Mouse (Mus musculus) gastrocnemius, adult 18-20 months (tissue): ENCODE data around the gene Ctrl. TPM values are rescaled to one million over a fixed set of nuclear protein-coding genes. Genes with fewer than 3 reads are reported as not detected.
"Not testable (repeated sequence)": the region's sequence is repeated elsewhere in the genome, so short reads cannot be mapped to it uniquely, and the experiment has no call there.

Source experiments
- DNase-seq: peaks from one replicate; pipeline ENCODE4 v3.0.0; 2021; ENCODE audit warnings: low spot score
- long read RNA-seq, 2 experiments: library from polyadenylated mRNA; stranded (forward); transcript quantifications; one replicate each; pipeline ENCODE4 v2.0.0; 2021
- total RNA-seq, 2 experiments: library from RNA; stranded (reverse); gene quantifications; 2 replicates each; pipeline ENCODE4 v1.2.3; 2021

Gene Ctrl
- total RNA-seq: under 1 TPM in 1 of 2 experiments, not detected in 1; 0.37 TPM
- long read RNA-seq, experiment 1: 0 reads
- long read RNA-seq, experiment 2: 0 reads

- DNase-seq: no peak
Observed at GRCm38 (mm10) chr8:105933762-105934161, at the start of gene Ctrl. TSS of gene Ctrl (minus strand) at chr8:105933862.

DNA sequence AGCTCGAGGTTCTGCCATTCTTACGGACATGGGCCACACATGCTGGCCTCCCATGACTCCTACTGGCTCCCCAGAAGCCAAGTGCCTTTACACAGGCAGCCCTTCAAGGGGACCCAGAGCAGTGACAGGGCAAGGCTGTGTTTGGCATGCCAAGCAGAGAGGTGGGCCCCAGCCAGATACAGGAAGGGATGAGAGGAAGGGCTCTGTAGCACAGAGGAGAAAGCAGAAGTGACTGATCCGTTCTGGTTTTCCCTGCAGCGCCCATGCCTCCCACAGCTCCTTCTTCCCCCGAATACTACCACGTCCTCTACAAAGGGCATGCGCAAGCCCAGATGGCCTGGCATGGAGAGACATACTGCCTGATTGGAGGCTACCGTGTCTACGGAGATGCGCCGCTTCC lies 49.7 kb upstream of the Ctrl start:
- not testable (repeated sequence) for DNase-seq

- no peak for DNase-seq
Observed at GRCm38 (mm10) chr8:105981146-105981545, 47.5 kb upstream of the Ctrl start.

- no peak for DNase-seq
Observed at GRCm38 (mm10) chr8:105979325-105979724, 45.7 kb upstream of the Ctrl start, which contains the start of gene Dpep3. TSS of gene Dpep3 (minus strand) at chr8:105979429.

GRCm38 (mm10) chr8:105975363-105975762 lies 41.7 kb upstream of the Ctrl start:
- no peak for DNase-seq

- no peak for DNase-seq
Observed at GRCm38 (mm10) chr8:105971019-105971720, 37.5 kb upstream of the Ctrl start.

DNA sequence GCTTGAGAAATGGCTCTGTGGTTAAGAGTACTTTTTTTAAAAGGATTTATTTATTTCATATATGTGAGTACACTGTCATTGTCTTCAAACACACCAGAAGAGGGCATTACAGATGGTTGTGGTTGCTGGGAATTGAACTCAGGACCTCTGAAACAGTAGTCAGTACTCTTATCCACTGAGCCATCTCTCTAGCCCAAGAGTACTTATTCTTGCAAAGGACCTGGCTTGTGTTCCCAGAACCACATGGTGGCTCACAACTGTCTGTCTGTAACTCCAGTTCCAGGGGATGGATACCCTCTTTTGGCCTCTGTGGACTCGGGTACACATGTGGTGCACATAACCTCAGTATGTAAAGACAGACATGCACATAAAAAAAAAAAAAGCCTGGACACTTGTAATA lies 35.7 kb upstream of the Ctrl start:
- no peak for DNase-seq

GRCm38 (mm10) chr8:105966692-105967311 lies 33.1 kb upstream of the Ctrl start:
- no peak for DNase-seq

DNA sequence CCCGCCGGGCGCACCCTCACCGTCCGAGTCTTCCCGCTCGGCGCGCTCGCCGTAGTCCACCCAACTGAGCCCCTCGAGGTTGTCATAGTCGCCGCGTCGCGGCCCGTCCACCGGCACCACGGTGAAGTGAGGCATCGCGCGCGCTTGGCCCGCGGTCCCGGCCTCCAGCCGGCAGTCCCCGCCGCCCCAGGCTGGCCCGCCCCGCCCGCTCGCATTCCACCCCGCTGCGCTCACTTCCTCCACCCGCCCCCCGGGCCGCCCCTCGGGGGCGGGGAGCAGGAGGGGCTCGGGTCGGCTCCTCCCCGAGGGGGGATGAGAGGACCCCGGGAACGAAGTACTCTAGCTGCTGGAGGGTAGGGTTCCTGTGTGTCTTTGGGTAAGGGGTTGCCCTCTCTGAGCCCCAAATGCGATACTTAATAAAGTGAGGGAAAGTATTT lies 32.3 kb upstream of the Ctrl start, which contains the start of gene Slc12a4:
Slc12a4 (minus strand) TSS at position 193 of the 437 bp plus-strand sequence.
- DNase-seq: peak; percentile 79

DNA sequence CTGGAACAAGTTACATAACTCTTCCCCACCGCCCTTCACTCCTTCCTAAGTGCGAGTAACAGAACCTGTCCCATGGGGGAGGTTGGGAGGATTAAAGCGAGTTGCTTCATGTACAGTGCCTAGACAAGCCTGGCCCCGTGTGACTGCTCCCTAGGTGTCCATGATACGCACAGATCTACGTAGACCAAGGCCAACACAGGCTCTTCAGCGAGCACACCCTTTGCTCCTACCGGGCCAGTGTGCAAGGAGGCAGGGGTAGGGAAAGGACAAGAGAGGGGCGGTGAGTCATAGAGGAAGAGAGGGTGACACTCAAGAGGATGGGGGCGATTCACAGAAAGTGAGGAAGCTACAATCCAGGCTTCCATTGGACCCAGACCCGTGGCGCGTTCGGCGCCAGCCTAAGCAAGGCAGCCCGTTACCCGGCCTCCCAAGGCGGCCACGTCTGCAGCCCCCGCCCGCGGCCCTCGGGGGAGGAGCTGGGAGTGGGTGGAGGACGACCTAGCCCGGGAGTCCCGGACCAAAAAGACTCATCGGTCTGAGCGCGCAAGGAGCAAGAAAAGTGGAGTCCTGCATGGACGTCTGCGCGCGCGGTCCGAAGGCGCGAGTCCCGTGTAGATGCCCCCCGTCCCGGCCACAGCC lies 31.7 kb upstream of the Ctrl start:
- DNase-seq: peak; percentile 56

DNA sequence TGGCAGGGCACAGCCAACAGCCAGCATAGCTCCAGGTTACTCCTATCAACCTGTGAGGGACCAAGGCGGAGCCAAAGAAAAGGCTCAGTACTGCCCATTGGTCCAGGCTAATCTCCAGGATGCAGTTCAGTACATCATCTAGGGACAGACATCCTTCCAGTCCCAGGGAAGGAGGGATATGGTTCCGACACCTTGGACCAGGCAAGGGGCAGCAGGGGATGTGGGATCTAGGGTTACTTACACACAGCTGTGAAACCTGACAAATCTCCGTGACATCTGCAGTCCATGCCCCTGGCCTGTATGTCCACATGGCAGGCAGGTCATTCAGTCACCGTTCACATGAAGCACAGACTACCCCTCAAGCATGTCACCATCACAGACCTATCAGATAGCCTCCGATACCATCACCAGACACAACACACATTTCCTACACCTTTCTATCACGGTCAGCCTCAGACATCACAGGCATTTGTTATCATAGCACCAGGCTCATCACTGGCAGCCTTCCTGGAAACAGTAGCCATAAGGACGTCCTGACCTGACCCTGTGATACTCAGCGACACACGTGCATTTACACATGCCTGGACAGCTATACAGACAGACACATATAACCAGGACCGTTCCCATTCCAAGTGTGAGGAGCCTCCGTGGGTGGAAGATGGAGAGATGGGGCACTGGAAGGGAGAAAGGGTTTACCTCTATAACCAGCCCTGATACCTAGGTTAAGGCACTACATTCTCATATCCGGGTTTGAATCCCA lies 31.0 kb upstream of the Ctrl start:
- no peak for DNase-seq

DNA sequence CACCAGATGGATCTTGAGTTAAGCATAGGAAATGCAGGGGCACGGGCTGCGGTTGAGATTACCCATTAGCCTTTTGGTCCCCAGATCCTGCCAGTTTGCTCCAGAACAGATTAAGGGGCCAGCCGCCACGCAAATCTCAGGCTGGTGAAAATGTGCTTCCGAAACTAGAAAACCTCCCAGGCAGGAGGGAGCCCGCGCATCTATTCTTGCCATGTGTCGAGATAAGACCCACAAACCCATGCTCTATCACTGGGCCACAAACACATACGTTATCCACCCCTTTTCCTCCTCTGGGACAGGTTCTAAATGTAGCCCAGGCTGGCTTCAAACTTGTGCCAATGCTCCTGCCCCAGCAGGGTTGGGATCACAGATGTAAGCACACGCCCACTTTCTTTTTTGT lies 27.9 kb upstream of the Ctrl start:
- DNase-seq: no peak

DNA sequence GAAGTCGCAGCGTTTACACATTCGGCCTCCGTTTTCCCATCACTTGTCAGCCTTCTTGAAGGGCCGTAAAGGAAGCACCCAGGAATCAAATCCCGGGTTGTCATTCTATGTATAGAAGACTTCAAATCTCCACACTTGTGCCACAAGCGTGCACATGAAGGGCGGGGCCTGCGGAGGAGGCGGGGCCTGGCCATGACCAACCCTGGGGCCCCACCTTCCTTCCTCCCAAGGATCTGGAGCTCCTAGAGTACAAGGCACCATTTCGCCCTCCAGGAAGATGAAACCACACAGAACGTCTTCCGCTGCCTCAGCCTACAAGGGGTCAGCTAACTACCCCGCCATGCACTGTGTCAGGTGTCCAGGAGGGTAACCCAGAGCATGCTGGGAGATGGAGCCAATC lies 27.4 kb upstream of the Ctrl start:
- DNase-seq: no peak

GRCm38 (mm10) chr8:105959350-105959749 lies 25.7 kb upstream of the Ctrl start:
- peak; percentile 94 for DNase-seq

- DNase-seq: peak; percentile 59
Observed at GRCm38 (mm10) chr8:105957813-105958212, 24.2 kb upstream of the Ctrl start.

GRCm38 (mm10) chr8:105956556-105956955 lies 22.9 kb upstream of the Ctrl start:
- no peak for DNase-seq

- no peak for DNase-seq
Observed at GRCm38 (mm10) chr8:105951057-105951659, 17.5 kb upstream of the Ctrl start.

DNA sequence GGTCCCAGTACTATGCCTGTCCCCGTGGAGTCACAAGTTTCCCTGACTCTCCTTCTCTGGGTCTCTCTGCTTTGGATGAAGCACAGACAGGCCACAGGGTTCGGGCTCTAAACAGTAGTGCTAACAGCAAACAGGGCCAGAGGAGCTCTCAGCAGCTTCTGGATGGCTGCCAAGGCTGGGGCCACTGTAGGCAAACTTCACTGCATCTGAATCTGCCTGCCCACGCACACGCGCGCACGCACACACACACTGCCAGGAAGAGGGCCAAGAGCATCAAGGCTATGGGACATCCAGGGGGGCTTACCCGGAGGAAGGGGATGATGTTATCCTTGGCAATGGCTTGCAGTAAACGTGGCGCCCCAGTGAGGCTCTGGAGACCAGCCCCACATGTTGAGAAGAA lies 15.7 kb upstream of the Ctrl start:
- no peak for DNase-seq

- no peak for DNase-seq
Observed at GRCm38 (mm10) chr8:105943321-105943739, 9.7 kb upstream of the Ctrl start, which contains the start of gene Lcat. TSS of gene Lcat (minus strand) at chr8:105943382.

GRCm38 (mm10) chr8:105942542-105942941 lies 8.9 kb upstream of the Ctrl start:
- no peak for DNase-seq

DNA sequence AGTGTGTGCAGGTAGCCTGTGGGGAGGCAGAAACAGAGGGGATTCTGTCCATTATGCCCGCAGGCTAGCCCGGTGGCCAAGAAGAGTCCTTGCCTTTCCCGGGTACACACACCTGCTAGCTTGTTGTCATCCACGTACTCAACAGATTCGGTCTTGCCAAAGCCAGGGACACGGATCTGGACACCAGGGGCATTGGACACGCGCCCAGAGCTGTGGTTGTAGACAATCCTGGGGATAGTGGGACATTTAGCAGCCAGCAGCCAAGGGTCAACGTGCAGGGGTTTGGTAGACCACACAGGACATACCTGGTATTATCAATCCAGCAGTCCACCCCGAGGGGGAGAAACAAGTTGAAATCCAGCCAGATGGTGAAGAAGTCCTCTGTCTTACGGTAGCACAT lies 8.4 kb upstream of the Ctrl start:
- DNase-seq: no peak
